Mouse (Mus musculus) gastrocnemius, adult 8-10 months (tissue): ENCODE data around the gene Tmem127. TPM values are rescaled to one million over a fixed set of nuclear protein-coding genes. Genes with fewer than 3 reads are reported as not detected.

Experiments
- DNase-seq, 2 experiments: peaks; one replicate each; pipeline ENCODE4 v3.0.0; 2022; ENCODE audit warnings: low spot score in 2 of 2
- total RNA-seq, 4 experiments: library from RNA; stranded (reverse); gene quantifications; 2 replicates each; pipeline ENCODE4 v1.2.4; 2022

Gene Tmem127
- total RNA-seq, 4 experiments from 2014 or later = 21.1 to 27.7 (median 25.2) TPM

- DNase-seq = no peak
Measured at GRCm38 (mm10) chr2:127310246-127310645, 62.5 kb downstream of the Tmem127 start.

- DNase-seq = no peak
Measured at GRCm38 (mm10) chr2:127310685-127311084, 63.0 kb downstream of the Tmem127 start.

Other genes with a start within 250 kb of the Tmem127 start
- 10 to 100 TPM in 1 of 4 experiments, 1 to 10 TPM in 3; 9.0 to 12.1 (median 9.2) TPM for gene Ap4e1, start 239.2 kb upstream of the Tmem127 start, total RNA-seq
- 10 to 100 TPM; 10.7 to 14.8 (median 12.1) TPM for gene Blvra, start 177.2 kb upstream of the Tmem127 start, total RNA-seq
- 1 to 10 TPM in 2 of 4 experiments, under 1 TPM in 2; 0.44 to 1.2 (median 0.81) TPM for gene Ncaph, start 114.0 kb upstream of the Tmem127 start, total RNA-seq
- 1 to 10 TPM; 3.3 to 4.8 (median 4.1) TPM for gene Itpripl1, start 104.5 kb upstream of the Tmem127 start, total RNA-seq
- under 1 TPM; 0.36 to 0.90 (median 0.51) TPM for gene 1810024B03Rik, start 39.6 kb upstream of the Tmem127 start, total RNA-seq
- 10 to 100 TPM; 48.9 to 54.3 (median 50.6) TPM for gene Snrnp200, start 39.5 kb upstream of the Tmem127 start, total RNA-seq
- 10 to 100 TPM; 48.9 to 57.8 (median 54.9) TPM for gene Ciao1, start 92 bp upstream of the Tmem127 start, total RNA-seq
- 100 to 1,000 TPM; 108 to 119 (median 116) TPM for gene Stard7, start 22.3 kb downstream of the Tmem127 start, total RNA-seq
- 1 to 10 TPM in 3 of 4 experiments, under 1 TPM in 1; 0.44 to 1.4 (median 1.1) TPM for gene Dusp2, start 88.3 kb downstream of the Tmem127 start, total RNA-seq
- not detected for gene Astl, start 90.7 kb downstream of the Tmem127 start, total RNA-seq
- under 1 TPM; 0.41 to 0.83 (median 0.50) TPM for gene Adra2b, start 115.3 kb downstream of the Tmem127 start, total RNA-seq
- gene Gpat2, start 177.3 kb downstream of the Tmem127 start, total RNA-seq = not detected
- 10 to 100 TPM; 17.6 to 24.4 (median 20.8) TPM for gene Fahd2a, start 196.7 kb downstream of the Tmem127 start, total RNA-seq